Mouse (Mus musculus): ENCODE measurements at regions not wholly inside any gene's neighbourhood (a gene's known extent, or its start where the extent isn't known, plus 50 kb on each side); places are given as distances from the start of the nearest gene placed in this dataset.

GRCm38 (mm10) chr11:111932052-111932451, 850.0 kb upstream of the Sox9 start:
- no peaks in the 10 kb centered on the region for H3K4me1 ChIP-seq (ENCODE audit: control insufficient read depth in 1 of 2, insufficient read depth in 2 of 2, low read length in 2 of 2)
- no peaks in the 10 kb centered on the region for H3K9me3 ChIP-seq (replicated peaks; ENCODE audit: insufficient read depth, low read length)
- no peak for TF ChIP-seq CHD2 (IDR thresholded peaks at IDR 0.05; ENCODE audit: low read length)
- no peak for TF ChIP-seq POLR2AphosphoS2 (IDR thresholded peaks at IDR 0.05; ENCODE audit: low read length)
- no peak for TF ChIP-seq CTCF (IDR thresholded peaks at IDR 0.05 in 2 of 3, conservative IDR thresholded peaks at IDR 0.05 in 1 of 3; ENCODE audit: control insufficient read depth in 1 of 3, insufficient read depth in 1 of 3, low read depth in 2 of 3, low read length in 3 of 3, poor library complexity in 1 of 3, severe bottlenecking in 1 of 3)
- no peak for TF ChIP-seq MXI1 (IDR thresholded peaks at IDR 0.05; ENCODE audit: low read depth, low read length)
- TF ChIP-seq MAX (IDR thresholded peaks at IDR 0.05; ENCODE audit: low read length), result no peak
- no peak for TF ChIP-seq ZMIZ1 (IDR thresholded peaks at IDR 0.05; ENCODE audit: low read depth, low read length)
- no peak for TF ChIP-seq E2F4 (IDR thresholded peaks at IDR 0.05; ENCODE audit: borderline replicate concordance, low read depth, low read length)
- H3K79me2 ChIP-seq (ENCODE audit: control insufficient read depth, insufficient read depth, low read length, poor library complexity), result no peaks in the 10 kb centered on the region
- DNase-seq (ENCODE audit: low read depth, low spot score), result no peak
- H3K36me3 ChIP-seq (ENCODE audit: control insufficient read depth in 1 of 2, insufficient read depth in 2 of 2, low read length in 2 of 2), result no peaks in the 10 kb centered on the region
- H3K4me3 ChIP-seq (ENCODE audit: control insufficient read depth in 1 of 2, insufficient read depth in 1 of 2, low read depth in 2 of 2, low read length in 2 of 2), result no peak overlapping the region
- H3K27ac ChIP-seq (ENCODE audit: control insufficient read depth, low read depth, low read length), result no peak overlapping the region
- no peak overlapping the region for H3K9ac ChIP-seq (ENCODE audit: control insufficient read depth, low read depth, low read length, poor library complexity, severe bottlenecking)
- H3K27me3 ChIP-seq (ENCODE audit: control insufficient read depth in 1 of 2, insufficient read depth in 2 of 2, low read length in 2 of 2), result 0 out of 4 replicates have a peak, but pooled peaks cover 0 to 1% of the 10 kb centered on the region in 2 experiments

DNA sequence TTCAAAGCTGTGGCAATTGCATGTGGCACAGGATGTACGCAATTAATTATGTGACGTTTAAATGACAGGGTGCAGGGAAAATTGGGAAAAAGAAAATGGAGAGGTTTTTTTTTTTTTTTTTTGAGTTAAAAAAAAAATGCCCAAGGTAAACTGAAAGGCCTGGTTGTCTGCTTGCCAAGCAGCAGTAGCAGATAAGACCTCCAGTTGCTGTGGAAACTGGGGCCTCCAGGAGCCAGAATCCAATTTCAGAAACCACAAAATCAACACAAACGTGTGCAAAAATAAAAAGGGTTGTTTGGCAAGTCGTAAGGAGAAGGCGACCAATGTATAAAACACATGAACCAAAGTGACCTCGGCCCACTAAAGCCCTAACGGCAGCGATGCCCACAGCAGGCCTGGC, 837.7 kb upstream of the Sox9 start:
- peaks cover 8% of the 10 kb centered on the region in 2 experiments for H3K4me1 ChIP-seq (ENCODE audit: control insufficient read depth in 1 of 2, insufficient read depth in 2 of 2, low read length in 2 of 2)
- H3K36me3 ChIP-seq (ENCODE audit: control insufficient read depth in 1 of 2, insufficient read depth in 2 of 2, low read length in 2 of 2), result peaks cover 0 to 15% of the 10 kb centered on the region in 2 experiments; a peak in 2 of 4 replicates
- no peaks in the 10 kb centered on the region for H3K79me2 ChIP-seq (ENCODE audit: control insufficient read depth, insufficient read depth, low read length, poor library complexity)
- no peaks in the 10 kb centered on the region for H3K9me3 ChIP-seq (replicated peaks; ENCODE audit: insufficient read depth, low read length)
- peak overlapping the region; percentile 54 for H3K9ac ChIP-seq (ENCODE audit: control insufficient read depth, low read depth, low read length, poor library complexity, severe bottlenecking)
- peak overlapping the region; percentile 46 to 51; a peak in 3 of 4 replicates for H3K4me3 ChIP-seq (ENCODE audit: control insufficient read depth in 1 of 2, insufficient read depth in 1 of 2, low read depth in 2 of 2, low read length in 2 of 2)
- H3K27me3 ChIP-seq (ENCODE audit: control insufficient read depth in 1 of 2, insufficient read depth in 2 of 2, low read length in 2 of 2), result no peaks in the 10 kb centered on the region
- DNase-seq (ENCODE audit: low read depth, low spot score), result peak; percentile 86
- H3K27ac ChIP-seq (ENCODE audit: control insufficient read depth, low read depth, low read length), result peak overlapping the region; percentile 33
- TF ChIP-seq ETS1 (IDR thresholded peaks at IDR 0.05; ENCODE audit: low read depth, low read length) (peak; percentile 79), MYC (IDR thresholded peaks at IDR 0.05; ENCODE audit: low read depth, low read length) (no peak), GATA1 (IDR thresholded peaks at IDR 0.05; ENCODE audit: low read depth, low read length) (peak; percentile 86), ZKSCAN1 (IDR thresholded peaks at IDR 0.05; ENCODE audit: low read depth, low read length) (peak; percentile 71; the same call in 1 of the 2 replicates), SMC3 (IDR thresholded peaks at IDR 0.05; ENCODE audit: low read depth, low read length) (0 out of 2 replicates have a peak, but pooled peaks have one; percentile 9), POLR2A (IDR thresholded peaks at IDR 0.05; ENCODE audit: control insufficient read depth in 1 of 2, insufficient read depth in 1 of 2, low read depth in 1 of 2, low read length in 2 of 2, poor library complexity in 1 of 2) (no peak), EP300 (IDR thresholded peaks at IDR 0.05; ENCODE audit: low read depth in 1 of 2, low read length in 2 of 2) (peak; percentile 69 to 80; a peak in 3 of 4 replicates), ZMIZ1 (IDR thresholded peaks at IDR 0.05; ENCODE audit: low read depth, low read length) (no peak), RCOR1 (IDR thresholded peaks at IDR 0.05; ENCODE audit: low read depth, low read length) (peak; percentile 73; the same call in 1 of the 2 replicates), HCFC1 (IDR thresholded peaks at IDR 0.05; ENCODE audit: low read depth, low read length) (peak; percentile 54; the same call in 1 of the 2 replicates), TCF12 (IDR thresholded peaks at IDR 0.05; ENCODE audit: low read depth, low read length) (peak; percentile 47), SIN3A (IDR thresholded peaks at IDR 0.05; ENCODE audit: low read length) (peak; percentile 70), ZNF384 (IDR thresholded peaks at IDR 0.05; ENCODE audit: low read depth, low read length) (peak; percentile 99), ELF1 (IDR thresholded peaks at IDR 0.05; ENCODE audit: low read depth, low read length) (no peak), TBP (IDR thresholded peaks at IDR 0.05; ENCODE audit: low read depth, low read length) (0 out of 2 replicates have a peak, but pooled peaks have one; percentile 11), MYB (IDR thresholded peaks at IDR 0.05; ENCODE audit: low read depth, low read length) (0 out of 2 replicates have a peak, but pooled peaks have one; percentile 23), BHLHE40 (IDR thresholded peaks at IDR 0.05; ENCODE audit: borderline replicate concordance, low read depth, low read length) (peak; percentile 67; the same call in 1 of the 2 replicates), MXI1 (IDR thresholded peaks at IDR 0.05; ENCODE audit: low read depth, low read length) (peak; percentile 30; the same call in 1 of the 2 replicates), CTCF (IDR thresholded peaks at IDR 0.05 in 2 of 3, conservative IDR thresholded peaks at IDR 0.05 in 1 of 3; ENCODE audit: control insufficient read depth in 1 of 3, insufficient read depth in 1 of 3, low read depth in 2 of 3, low read length in 3 of 3, poor library complexity in 1 of 3, severe bottlenecking in 1 of 3) (no peak)
